Mouse (Mus musculus) E14TG2a.4 (cell line): ENCODE measurements at regions not wholly inside any gene's neighbourhood (a gene's known extent, or its start where the extent isn't known, plus 50 kb on each side); places are given as distances from the start of the nearest gene placed in this dataset.
"Not testable (repeated sequence)": the region's sequence is repeated elsewhere in the genome, so short reads cannot be mapped to it uniquely, and the experiment has no call there.

Experiments
- H3K27me3 ChIP-seq: 2 replicates; pipeline ENCODE4 v1.6.1; 2014; ENCODE audit warnings: low read length, control low read depth; ENCODE audit not compliant: insufficient read depth
- H3K36me3 ChIP-seq: 2 replicates; pipeline ENCODE4 v1.6.1; 2014; ENCODE audit warnings: low read length, control low read depth; ENCODE audit not compliant: insufficient read depth
- H3K4me1 ChIP-seq: replicated peaks from 2 replicates; pipeline ENCODE4 v1.6.1; 2014; ENCODE audit warnings: low read depth, low read length, control low read depth
- H3K4me3 ChIP-seq: replicated peaks from 2 replicates; pipeline ENCODE4 v1.5.1; 2014; ENCODE audit warnings: mild to moderate bottlenecking, low read length
- H3K9me3 ChIP-seq: 2 replicates; pipeline ENCODE4 v1.6.1; 2014; ENCODE audit warnings: low read length, control low read depth
- CTCF ChIP-seq: conservative IDR thresholded peaks from 2 replicates; pipeline ENCODE4 v1.5.1; 2014; ENCODE audit warnings: low read length
- NANOG ChIP-seq: IDR thresholded peaks from 2 replicates; pipeline ENCODE4 v1.6.1; 2014; ENCODE audit warnings: borderline replicate concordance, low read length, mixed read lengths
- POU5F1 ChIP-seq: IDR thresholded peaks from 2 replicates; pipeline ENCODE4 v1.6.1; 2014; ENCODE audit warnings: low read length, borderline replicate concordance

GRCm38 (mm10) chr1:157036779-157037178 is 71.7 kb downstream of the Tex35 start:
- peaks cover 32% of the 10 kb centered on the region for H3K4me1 ChIP-seq
- no peak for TF ChIP-seq NANOG
- TF ChIP-seq CTCF, result no peak
- TF ChIP-seq POU5F1, result no peak
- H3K9me3 ChIP-seq, result peaks cover 7% of the 10 kb centered on the region
- H3K27me3 ChIP-seq, result no peaks in the 10 kb centered on the region
- H3K36me3 ChIP-seq, result no peaks in the 10 kb centered on the region
- no peak overlapping the region for H3K4me3 ChIP-seq

- not testable (repeated sequence) for H3K4me3 ChIP-seq, H3K36me3 ChIP-seq, H3K27me3 ChIP-seq, H3K9me3 ChIP-seq
- H3K4me1 ChIP-seq, result peaks cover 32% of the 10 kb centered on the region
Observed at GRCm38 (mm10) chr1:157035221-157035620, 73.3 kb downstream of the Tex35 start.

GRCm38 (mm10) chr1:157028682-157029081 is 79.8 kb downstream of the Tex35 start:
- Histone ChIP-seq H3K27me3 (no peaks in the 10 kb centered on the region), H3K36me3 (no peaks in the 10 kb centered on the region), H3K9me3 (no peaks in the 10 kb centered on the region), H3K4me3 (no peak overlapping the region), H3K4me1 (no peaks in the 10 kb centered on the region)
- TF ChIP-seq POU5F1 (no peak), NANOG (no peak), CTCF (no peak)

- Histone ChIP-seq H3K27me3 (no peaks in the 10 kb centered on the region), H3K36me3 (no peaks in the 10 kb centered on the region), H3K4me1 (no peaks in the 10 kb centered on the region), H3K9me3 (no peaks in the 10 kb centered on the region), H3K4me3 (no peak overlapping the region)
- TF ChIP-seq POU5F1 (no peak), CTCF (no peak), NANOG (no peak)
Observed at GRCm38 (mm10) chr1:157027681-157028080, 80.8 kb downstream of the Tex35 start.

- no peaks in the 10 kb centered on the region for H3K4me1 ChIP-seq
- H3K27me3 ChIP-seq, result no peaks in the 10 kb centered on the region
- TF ChIP-seq POU5F1 (no peak), CTCF (no peak), NANOG (no peak)
- no peaks in the 10 kb centered on the region for H3K9me3 ChIP-seq
- H3K36me3 ChIP-seq, result no peaks in the 10 kb centered on the region
- no peak overlapping the region for H3K4me3 ChIP-seq
Observed at GRCm38 (mm10) chr1:157023462-157023861, 84.0 kb upstream of the Ralgps2 start.

- Histone ChIP-seq H3K36me3 (no peaks in the 10 kb centered on the region), H3K4me1 (no peaks in the 10 kb centered on the region), H3K27me3 (no peaks in the 10 kb centered on the region), H3K4me3 (no peak overlapping the region), H3K9me3 (no peaks in the 10 kb centered on the region)
- TF ChIP-seq POU5F1 (no peak), NANOG (no peak), CTCF (no peak)
Observed at GRCm38 (mm10) chr1:157022456-157023435, 83.3 kb upstream of the Ralgps2 start.

- Histone ChIP-seq H3K4me1 (no peaks in the 10 kb centered on the region), H3K4me3 (no peak overlapping the region), H3K27me3 (peaks cover 7% of the 10 kb centered on the region; the same call in 1 of the 2 replicates), H3K36me3 (no peaks in the 10 kb centered on the region), H3K9me3 (no peaks in the 10 kb centered on the region)
- no peak for TF ChIP-seq CTCF
Observed at GRCm38 (mm10) chr1:157019892-157020291, 80.5 kb upstream of the Ralgps2 start.

- no peaks in the 10 kb centered on the region for H3K9me3 ChIP-seq
- H3K27me3 ChIP-seq, result peaks cover 7% of the 10 kb centered on the region; the same call in 1 of the 2 replicates
- no peak for TF ChIP-seq POU5F1
- no peak for TF ChIP-seq CTCF
- no peak for TF ChIP-seq NANOG
- H3K4me3 ChIP-seq, result no peak overlapping the region
- no peaks in the 10 kb centered on the region for H3K36me3 ChIP-seq
- no peaks in the 10 kb centered on the region for H3K4me1 ChIP-seq
Observed at GRCm38 (mm10) chr1:157018726-157019125, 79.3 kb upstream of the Ralgps2 start.
